Mouse (Mus musculus) cerebellum, adult 2 months (tissue): ENCODE measurements around the gene Gsdma2.

ENCODE experiments used
- CTCF ChIP-seq: fragments of 200-500 bp; IDR thresholded peaks from 2 replicates; pipeline ENCODE4 v1.5.1; 2011; ENCODE audit warnings: low read depth, mild to moderate bottlenecking, control low read depth, low read length, moderate library complexity, borderline replicate concordance; ENCODE audit not compliant: insufficient read depth
- POLR2A ChIP-seq: fragments of 200-500 bp; IDR thresholded peaks from 2 replicates; pipeline ENCODE4 v1.6.1; 2011; ENCODE audit warnings: low read length, control low read depth, borderline replicate concordance; ENCODE audit not compliant: insufficient read depth

GRCm38 (mm10) chr11:98701213-98701670 lies 54.7 kb downstream of the Gsdma2 start, which contains the start of gene Csf3:
- no peak for TF ChIP-seq CTCF
- no peak for TF ChIP-seq POLR2A
